Mouse (Mus musculus): Measurements from ENCODE around the gene Ebf1. TPM values are rescaled to one million over a fixed set of nuclear protein-coding genes. Genes with fewer than 3 reads are reported as not detected.
"Not testable (repeated sequence)": the region's sequence is repeated elsewhere in the genome, so short reads cannot be mapped to it uniquely, and the experiment has no call there.

Ebf1 gene
- total RNA-seq (2021): 1 to 10 TPM; 4.8 to 6.1 TPM
- long read RNA-seq, experiment 1, partial matches to known transcripts: 0 of 2 reads
- long read RNA-seq, experiment 1, other reads (novel, unspliced or antisense): 2 of 2 reads
- long read RNA-seq, experiment 2: 0 reads

DNA sequence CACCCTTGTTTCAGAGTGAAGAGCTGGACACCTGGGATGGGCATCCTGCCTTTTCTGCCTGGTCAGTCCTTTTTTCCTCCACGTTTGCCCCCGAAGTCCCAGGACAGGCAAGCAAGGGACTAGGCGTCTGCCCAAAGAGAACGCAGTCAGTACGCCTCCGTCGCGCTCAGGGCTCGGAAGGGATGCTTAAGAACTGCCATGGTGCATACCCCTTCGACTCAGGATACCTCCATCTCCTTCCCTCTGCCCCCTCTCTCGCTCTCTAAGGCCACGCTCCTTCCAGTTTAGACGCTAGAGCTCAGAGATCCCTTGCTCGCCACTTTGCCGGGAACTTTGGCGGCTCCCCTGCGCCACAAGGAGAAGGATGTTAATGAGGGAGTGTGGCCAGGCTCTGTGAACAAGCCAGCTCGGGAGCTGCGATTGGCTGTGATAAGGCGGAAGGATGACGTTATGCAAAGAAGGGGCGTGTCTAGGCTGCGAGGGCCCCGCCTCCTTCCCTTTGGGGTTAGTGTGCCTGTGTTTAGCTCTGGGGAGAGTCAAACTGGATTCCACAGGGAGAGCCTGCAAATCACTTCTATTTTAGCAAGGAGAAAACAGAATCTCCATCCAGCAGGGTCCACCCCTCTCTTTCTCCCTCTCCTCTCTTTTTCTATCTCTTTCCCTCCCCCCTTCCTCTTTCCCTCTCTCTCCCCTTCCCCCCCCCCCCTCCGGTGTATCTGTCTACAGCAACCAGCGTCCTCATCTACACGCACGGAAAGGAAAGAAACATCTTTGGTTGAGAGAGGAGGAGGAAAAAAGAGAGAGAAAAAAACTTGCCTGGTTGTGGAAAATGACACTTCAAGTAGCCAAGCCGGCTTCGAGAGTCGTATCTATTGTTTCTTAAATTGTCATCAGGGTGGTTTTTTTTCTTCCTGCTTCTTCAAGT lies at the start of gene Ebf1:
Gene Ebf1, plus strand, starts transcription at position 530 of the 925 bp plus-strand sequence.
- DNase-seq (ENCODE audit: low spot score in 2 of 2): peak in 1 of 2 experiments; percentile 60

DNA sequence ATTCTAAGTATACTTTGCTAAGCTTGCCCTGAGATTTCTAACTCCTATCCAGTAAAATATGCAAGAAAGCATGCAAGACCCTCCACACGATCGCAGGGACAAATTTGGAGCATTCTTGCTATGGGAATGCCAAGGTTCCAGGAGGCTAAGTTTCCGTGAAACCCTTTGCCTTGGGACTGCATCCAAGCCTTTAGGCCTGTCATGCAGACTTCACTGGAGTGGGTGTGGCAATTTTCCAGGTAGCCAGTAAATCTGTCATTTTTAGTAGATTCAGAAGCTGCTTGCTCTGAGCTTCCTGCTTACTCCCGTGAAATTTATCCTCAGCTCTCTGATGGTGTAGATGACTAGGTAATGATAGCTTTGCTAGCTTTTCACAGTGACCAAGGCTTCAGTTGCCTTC lies 46.8 kb upstream of the Ebf1 start:
- not testable (repeated sequence) for DNase-seq (ENCODE audit: low spot score in 2 of 2)

DNA sequence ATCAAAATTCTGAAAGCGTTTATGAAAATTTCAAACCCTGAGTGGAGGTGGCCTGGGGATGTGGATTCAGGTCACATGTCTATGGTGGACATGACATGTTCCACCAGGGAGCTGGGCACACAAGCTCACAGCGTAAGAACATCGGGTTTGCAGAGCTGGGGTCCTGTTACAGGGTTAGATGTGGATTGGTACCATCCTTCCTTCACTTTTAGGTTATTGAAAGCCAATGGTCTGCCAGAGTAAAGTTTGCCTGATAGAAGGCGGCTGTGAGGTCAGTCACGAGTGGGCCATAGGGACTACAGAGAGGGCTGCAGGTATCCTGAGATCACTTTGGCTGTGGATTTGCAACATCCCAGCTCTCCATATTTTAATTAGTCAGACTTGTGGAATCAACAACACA lies 44.3 kb upstream of the Ebf1 start:
- DNase-seq (ENCODE audit: low spot score in 2 of 2): no peak

DNA sequence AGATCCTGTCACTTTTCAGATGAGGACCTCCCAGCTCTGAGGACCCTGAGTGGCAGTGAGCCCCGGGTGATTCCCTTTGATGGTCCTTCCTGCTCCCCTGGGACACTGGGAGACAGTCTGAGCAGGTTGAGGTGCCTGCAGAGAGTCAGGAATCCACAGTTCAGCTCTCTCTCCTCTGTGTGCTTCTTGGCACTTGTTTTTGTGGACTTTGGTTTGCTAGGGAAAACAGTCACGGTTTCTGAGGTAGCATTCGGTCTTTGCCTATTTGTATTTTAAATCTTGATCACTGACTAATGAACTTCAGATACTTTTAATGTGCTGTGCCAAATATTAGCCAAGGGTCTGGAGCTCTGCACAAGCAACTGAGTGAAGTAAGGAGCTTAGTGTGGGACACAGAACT lies 43.7 kb upstream of the Ebf1 start:
- DNase-seq (ENCODE audit: low spot score in 2 of 2): no peak

DNA sequence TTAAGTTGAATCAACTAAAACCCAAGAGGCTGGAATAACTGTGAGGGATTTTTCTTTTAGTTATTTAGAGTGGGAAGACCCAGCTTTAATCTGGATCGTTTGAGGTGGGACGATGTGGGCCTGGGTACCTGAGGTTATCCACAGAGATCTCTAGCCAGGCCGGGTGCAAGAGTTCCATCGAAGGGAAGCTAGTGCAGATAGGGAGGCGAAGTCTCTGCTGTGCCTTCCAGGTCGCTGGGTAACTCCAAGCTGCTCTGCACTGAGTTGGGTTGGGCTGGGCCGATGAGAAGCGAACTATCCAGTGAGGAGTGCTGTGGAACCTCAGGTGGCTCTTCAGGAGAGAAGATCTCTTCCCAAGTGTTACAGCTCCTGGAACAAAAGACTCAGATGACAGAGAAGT lies 42.7 kb upstream of the Ebf1 start:
- DNase-seq (ENCODE audit: low spot score in 2 of 2): no peak

DNA sequence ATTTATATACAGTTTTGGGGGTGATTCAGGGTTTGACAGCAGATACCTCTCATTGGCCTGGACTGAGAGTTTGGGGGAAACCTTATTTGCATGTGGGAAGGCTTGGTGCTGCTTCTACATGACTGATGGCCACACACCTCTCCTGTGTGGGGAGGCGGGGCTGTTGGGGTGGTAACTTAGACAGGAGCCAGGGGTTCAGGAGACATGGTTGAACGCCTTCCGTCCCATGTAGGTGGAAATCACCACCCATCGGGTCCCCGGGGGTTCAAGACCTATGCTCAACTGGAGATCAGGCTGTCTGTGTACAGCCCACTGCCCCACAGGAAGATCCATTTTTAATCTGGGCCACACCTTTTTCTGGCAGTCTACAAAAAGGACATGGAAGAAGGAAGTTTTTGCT lies 42.3 kb upstream of the Ebf1 start:
- no peak for DNase-seq (ENCODE audit: low spot score in 2 of 2)

DNA sequence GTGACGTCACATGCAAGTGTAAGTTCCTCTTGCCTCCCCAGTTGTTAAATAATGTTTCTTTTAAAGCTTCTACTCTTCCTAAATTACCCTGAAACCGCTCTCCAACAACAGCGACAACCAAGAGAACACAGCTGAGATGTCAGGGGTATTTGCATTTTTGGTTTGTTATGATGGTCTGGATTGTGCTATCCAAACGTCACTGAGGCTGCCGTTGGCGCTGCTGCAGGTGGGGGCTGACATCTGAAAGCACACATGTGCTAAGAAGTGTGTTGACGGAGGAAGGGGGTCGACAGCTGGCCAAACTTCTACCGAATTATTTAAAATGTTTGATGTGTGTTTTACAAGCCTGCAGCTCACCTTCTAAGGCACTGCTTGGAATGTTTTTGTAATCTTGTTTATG lies 39.2 kb upstream of the Ebf1 start:
- no peak for DNase-seq (ENCODE audit: low spot score in 2 of 2)

DNA sequence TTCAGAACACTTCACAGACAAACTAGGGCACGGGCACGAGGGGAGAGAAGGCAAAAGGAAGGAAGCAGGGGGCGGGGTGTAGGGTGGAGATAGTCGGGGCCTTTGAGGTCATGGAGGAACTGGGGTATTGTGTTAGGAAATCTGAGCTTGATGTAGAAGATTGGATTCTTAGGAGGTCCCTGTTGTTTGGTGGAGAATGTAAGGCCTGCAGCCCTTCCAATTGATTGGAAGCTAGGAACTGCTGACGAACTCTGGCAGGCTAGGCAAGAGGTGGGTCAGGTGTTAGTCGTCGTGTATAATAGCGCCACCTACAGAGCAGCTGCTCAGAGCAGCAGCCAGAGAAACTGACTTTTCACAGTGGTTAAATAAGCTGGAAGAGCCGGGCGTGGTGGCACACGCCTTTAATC lies 35.8 kb upstream of the Ebf1 start:
- no peak for DNase-seq (ENCODE audit: low spot score in 2 of 2)

DNA sequence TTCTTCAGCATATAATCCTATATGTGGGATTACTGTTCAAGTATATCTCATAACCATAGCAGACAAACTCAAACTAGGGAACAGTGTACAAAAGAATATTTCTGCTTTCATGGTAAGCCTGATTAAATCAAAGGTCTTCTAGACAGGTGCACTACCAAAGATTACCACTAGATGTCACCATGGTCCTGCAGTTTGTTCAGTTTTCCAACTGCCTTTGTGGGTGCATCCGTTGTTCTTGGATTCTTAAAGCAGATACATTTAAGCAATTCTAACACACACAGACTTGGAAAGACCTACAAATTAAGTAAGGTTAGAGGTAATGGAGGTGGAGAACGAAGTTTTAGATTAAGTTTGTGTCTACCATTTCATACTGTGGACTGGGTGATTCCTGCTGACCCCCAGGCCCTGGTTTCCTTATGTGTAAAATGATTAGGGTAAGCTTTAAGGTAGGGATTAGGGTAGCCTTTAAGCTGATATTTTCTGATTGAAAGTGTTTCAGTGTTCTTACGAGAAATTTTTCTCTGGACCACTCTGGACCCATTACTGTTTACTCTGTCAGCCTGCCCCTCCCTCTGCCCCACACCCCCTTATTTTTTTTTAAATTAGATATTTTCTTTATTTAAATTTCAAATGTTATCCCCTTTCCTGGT lies 30.9 kb upstream of the Ebf1 start:
- DNase-seq (ENCODE audit: low spot score in 2 of 2): peak; percentile 65 to 90

DNA sequence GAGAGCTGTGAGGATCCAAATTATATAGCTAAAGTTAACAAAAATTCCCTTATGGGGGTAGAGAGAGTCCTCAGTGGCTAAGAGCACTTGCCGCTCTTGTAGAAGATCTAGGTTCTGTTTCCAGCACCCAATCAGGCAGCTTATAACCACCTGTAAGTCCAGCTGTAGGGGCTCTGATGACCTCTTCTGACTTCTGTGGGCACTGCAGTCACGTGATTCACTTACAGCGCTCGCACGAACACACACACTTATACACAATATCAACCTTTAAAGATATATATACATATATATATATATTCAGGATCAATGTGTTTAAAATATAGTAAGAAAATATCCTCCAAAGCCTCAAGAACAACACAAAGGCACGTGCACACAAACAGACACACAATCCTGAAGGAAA lies 24.1 kb upstream of the Ebf1 start:
- no peak for DNase-seq (ENCODE audit: low spot score in 2 of 2)

DNA sequence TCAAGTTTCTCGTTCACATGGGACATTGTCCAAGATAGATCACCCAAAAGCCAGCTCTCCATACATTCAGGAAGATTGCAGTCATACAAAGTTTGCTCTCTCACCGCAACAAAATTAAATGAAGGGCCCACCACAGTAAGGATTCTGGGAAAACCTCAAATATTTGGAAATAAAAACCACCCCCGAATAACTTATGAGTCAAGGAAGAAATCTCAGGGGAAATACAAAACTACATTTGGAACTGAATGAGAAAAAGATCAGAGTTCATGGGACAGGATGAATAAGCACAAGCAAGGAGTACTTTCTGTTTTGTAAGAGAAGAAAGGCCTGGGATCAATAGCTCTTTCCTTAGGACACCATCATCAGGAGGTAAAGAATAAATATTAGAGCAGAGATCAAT lies 22.3 kb upstream of the Ebf1 start:
- DNase-seq (ENCODE audit: low spot score in 2 of 2): no peak

DNA sequence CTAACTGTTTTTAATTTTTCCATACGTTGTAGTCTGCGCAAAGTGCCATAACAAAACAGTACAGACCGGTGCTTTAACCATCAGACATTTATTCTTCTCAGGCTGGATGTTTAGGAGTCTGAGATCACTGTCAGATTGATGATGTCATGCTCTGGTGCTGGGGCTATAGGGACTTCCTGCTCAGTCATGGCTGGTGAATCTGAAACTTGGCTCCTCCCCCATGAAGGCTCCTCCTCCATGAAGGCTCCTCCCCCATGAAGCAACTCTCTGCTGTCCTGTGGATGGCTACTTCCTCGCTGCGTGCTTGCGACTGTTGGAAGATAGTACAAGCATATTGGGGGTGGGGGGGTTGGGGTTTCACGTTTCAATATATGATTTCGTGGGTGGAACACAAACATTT lies 10.2 kb upstream of the Ebf1 start:
- DNase-seq (ENCODE audit: low spot score in 2 of 2): no peak

DNA sequence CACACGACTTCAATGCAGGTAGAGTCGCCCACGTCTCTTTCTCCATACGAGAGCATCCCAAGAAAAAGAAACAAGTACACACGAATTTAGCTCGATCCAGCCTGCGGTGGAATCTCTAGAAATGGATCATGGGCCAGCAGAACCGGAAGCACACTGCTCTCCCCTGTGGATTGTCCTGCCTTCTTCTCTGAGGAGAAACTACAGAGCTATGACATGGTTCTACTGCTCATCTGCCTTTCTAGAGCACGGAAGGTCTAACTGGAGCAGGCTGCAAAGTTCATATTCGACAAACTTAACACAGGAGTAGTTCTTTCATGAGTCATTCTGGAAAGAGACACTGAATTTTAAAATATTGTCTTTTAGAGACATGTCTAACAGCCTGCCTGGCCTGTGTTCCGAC lies 8.5 kb upstream of the Ebf1 start:
- no peak for DNase-seq (ENCODE audit: low spot score in 2 of 2)

DNA sequence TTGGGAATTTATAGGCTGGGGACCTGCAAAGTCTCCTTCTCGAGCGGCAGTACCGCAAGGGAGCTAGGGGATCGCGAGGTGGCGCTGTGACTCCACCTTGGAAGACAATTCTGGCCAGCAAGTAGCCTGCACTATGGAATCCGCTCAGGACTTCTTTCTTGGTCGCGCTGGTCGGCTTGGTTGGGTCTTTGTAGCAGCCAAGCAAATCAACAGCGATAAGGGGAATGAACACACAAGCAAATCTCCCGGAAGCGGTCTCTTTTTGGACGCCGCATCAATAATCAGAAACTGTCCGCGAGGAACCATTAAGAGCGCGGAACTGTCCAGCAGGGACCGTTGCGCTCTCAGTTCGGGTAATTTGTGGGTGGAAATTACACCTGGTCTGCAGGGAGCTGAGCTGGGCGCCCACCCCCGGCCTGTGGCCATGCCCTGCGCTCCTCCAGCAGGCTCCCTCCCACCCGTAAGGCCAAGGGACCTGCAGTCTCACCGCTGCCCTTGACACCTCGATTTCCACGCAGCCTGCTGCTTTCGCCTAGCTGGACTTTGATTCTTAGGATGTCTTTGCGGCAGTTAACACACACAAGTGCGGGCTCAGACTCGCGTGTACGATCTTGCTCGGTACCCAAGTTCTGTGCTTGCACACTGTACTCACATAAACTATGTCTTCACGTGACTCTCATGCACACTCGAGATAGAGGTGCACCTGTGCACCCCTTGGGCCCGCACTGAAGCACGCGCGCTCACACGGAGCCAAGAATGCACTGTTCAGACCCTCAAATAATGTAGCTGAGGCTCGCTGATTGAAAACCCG lies 5.9 kb upstream of the Ebf1 start:
- DNase-seq (ENCODE audit: low spot score in 2 of 2): peak; percentile 84 to 89

DNA sequence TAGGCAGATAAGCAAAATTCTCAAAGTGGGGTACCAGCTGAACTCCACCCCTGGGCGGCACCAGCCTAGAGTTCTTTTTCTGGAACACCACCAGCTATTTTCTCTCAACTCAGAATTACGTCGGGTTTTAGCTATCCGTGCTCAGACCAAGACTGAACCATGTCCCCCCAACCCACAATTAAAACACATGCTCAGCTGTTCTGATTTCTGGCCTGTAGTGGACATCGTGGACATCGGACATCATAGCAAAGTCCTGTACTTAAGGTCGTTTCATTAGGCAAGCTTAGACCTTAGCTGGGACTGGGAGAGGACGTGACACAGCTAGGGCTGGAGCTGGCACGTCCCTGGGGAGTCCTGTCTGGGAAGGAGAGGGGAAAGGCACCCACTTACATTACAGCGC lies 5.0 kb upstream of the Ebf1 start:
- no peak for DNase-seq (ENCODE audit: low spot score in 2 of 2)

DNA sequence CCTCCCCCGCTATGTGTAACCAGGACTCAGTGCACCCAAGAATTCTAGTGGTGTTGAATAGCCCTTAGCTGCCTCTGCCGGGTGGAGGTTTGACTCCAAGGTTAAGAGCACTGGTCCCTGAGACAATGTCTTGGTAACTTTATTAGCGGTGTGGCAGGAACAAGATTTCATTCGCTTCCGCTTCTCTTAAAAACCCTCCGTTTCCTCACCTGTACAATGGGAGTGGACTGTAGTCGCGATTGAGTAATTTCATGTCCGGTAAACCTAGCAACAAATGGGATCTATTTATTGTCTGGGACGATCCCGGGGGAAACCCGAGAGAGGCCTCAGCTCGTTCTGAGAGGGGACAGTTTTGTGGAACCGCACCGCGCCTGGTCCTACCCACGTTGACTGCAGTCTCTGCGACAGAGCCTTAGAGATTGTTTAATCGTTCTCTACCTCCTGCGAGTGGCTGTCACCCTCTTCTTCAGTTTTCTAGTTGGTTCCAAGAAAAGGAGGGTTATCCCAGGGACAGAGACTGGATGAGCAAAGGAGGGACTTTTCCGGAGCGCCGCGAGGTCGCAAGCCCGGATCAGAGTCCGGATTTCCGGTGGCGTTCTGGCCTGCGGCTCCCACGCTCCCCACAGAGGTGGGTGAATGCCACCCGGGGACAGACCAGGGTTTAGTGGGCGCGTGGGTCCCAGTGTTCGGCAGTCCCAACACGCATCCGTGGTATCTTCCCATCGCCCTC lies 4.3 kb upstream of the Ebf1 start:
- DNase-seq (ENCODE audit: low spot score in 2 of 2): no peak

DNA sequence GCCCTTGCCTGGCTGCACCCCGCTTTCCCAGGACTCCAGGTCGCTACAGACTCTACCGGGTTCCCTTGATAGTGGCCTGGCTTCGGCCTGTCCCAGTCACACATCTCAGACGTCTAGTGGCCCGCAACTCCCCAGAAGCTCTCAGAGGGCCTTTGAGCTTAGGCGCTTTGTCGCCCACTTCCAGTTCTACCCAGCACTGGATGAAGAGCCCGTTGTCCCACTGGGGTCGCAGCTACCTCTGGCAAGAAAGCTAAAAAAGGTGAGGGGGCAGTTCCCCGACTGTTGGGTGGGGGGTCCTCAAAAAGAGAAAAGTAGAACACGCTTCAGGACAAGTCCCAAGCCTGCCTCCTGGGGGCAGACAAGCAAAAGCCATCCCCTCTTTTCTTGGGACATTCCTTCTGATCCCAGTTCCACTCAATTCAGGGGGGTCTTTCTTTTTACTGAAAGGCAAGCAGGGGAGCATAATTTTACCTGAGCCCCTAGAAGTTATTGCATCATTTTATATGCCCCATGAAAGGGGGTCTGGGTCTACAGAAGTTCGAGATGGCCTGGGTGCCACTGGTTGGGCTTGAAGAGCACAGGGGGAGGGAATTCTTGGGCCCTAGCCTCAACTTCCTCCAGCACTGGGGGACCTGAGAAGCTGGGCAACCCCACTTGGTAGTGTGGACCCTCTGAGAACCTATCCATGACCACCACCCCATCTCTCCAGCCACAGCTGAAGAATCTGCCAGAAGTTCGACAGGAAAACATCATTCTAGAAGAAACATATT lies 3.5 kb upstream of the Ebf1 start:
- no peak for DNase-seq (ENCODE audit: low spot score in 2 of 2)

DNA sequence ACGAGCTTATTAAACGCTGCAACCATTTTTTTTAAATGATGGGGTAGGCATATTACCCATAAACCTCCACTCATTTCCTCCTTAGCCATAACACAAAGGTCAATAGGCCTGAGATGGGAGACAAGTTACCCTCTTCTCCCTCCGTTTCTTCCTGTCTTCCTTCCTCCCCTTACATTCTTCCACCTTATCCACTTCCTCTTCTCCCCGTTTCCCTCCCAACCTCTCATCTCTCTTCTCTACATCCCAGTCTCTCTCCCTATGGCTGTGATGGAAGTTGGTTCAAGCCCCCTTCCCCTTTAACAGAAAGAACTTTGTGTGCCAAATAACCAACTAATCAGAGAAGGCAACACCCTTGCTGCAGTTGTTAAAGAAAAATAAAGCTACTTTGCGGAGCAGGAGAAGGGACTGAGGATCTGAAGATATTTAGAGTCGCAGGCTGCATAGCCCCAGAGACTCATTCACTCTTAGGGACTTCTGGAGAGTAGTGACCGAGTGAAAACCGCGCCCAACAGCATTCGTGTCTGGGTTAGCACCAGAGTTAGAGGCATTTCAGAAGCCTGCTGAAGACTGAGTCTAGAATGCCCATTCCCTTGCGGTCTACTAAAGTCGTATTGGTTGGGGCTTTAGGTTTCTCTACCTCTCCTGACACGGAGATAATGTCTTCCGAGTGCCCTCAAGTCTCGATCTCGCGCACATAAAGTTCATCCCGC lies 884 bp upstream of the Ebf1 start:
- no peak for DNase-seq (ENCODE audit: low spot score in 2 of 2)
